Mouse (Mus musculus) hindbrain, embryonic 14.5 days (tissue): ENCODE data around the gene Nmt2. TPM values are rescaled to one million over a fixed set of nuclear protein-coding genes. Genes with fewer than 3 reads are reported as not detected.

ENCODE experiments used
- ATAC-seq: fragments of 200-750 bp; cut with Nextera tagmentation; 2 replicates; pipeline ENCODE4 v1.8.0; 2017; ENCODE audit warnings: moderate number of reproducible peaks, mild to moderate bottlenecking, moderate TSS enrichment, moderate library complexity; ENCODE audit not compliant: low FRiP score
- DNase-seq: peaks from one replicate; pipeline ENCODE4 v3.0.0-alpha.2; 2015; ENCODE audit warnings: low spot score
- H3K27ac ChIP-seq: fragments of 300-500 bp; sonication (generic); 2 replicates; pipeline ENCODE4 v1.5.1; 2014; ENCODE audit warnings: mild to moderate bottlenecking, moderate library complexity
- H3K27me3 ChIP-seq: fragments of 300-500 bp; sonication (generic); 2 replicates; pipeline ENCODE4 v1.6.1; 2014; ENCODE audit warnings: mild to moderate bottlenecking, low read length, mixed read lengths; ENCODE audit not compliant: control insufficient read depth, insufficient read depth
- H3K36me3 ChIP-seq: fragments of 300-500 bp; sonication (generic); replicated peaks from 2 replicates; pipeline ENCODE4 v1.6.1; 2014; ENCODE audit not compliant: control insufficient read depth, insufficient read depth
- H3K4me1 ChIP-seq: fragments of 300-500 bp; sonication (generic); replicated peaks from 2 replicates; pipeline ENCODE4 v1.6.1; 2014; ENCODE audit warnings: antibody characterized with exemption, low read length, mixed read lengths; ENCODE audit not compliant: control insufficient read depth, insufficient read depth
- H3K4me2 ChIP-seq: fragments of 300-500 bp; sonication (generic); replicated peaks from 2 replicates; pipeline ENCODE4 v1.6.1; 2014; ENCODE audit warnings: mild to moderate bottlenecking, moderate library complexity
- H3K4me3 ChIP-seq: fragments of 300-500 bp; sonication (generic); replicated peaks from 2 replicates; pipeline ENCODE4 v1.5.1; 2014; ENCODE audit warnings: mild to moderate bottlenecking, low read length
- H3K9ac ChIP-seq: fragments of 300-500 bp; sonication (generic); 2 replicates; pipeline ENCODE4 v1.6.1; 2014
- H3K9me3 ChIP-seq: fragments of 300-500 bp; sonication (generic); 2 replicates; pipeline ENCODE4 v1.6.1; 2016; ENCODE audit warnings: low read length; ENCODE audit not compliant: control insufficient read depth
- WGBS: fragments of 180-500 bp; shearing (Covaris S2); extraction: QIAGEN DNeasy Blood & Tissue Kit; methylation state at CpG from one replicate; pipeline ENCODE4 v1.1.7; 2014; 5-methylcytosine and 5-hydroxymethylcytosine counted together
- polyA plus RNA-seq: library from polyadenylated mRNA; unstranded; fragments of >200 nt; fragmentation: Nextera tagmentation; extraction: Ambion mirVana; gene quantifications from 2 replicates; pipeline ENCODE4 v1.2.1, GENCODE M21; 2014

Gene Nmt2
- polyA plus RNA-seq, 1 experiment from 2014 or later, result 103 TPM

DNA sequence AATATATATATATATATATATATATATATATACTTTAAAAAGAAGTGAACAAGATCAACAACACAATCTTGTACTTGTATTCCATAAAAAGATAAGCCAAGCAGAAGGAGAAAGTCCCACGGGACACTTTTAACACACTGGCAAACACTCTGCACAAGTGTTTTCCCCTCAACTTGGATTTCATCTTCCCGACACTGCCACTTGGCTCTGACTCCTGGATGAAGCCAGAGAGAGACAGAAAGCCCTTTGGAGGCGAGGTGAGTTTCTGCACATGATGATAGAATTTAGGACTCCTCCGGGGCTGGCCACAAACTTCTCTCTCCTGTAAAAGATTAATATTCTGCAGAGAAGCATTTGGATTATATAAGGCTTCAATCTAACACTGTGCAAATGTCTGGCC, 2.7 kb upstream of the Nmt2 start:
- H3K9me3 ChIP-seq, result no peaks in the 10 kb centered on the region
- ATAC-seq (no peak), DNase-seq (no peak)
- 94% methylated on average over 4 of the region's 4 CpGs for WGBS
- no peak overlapping the region for H3K9ac ChIP-seq
- H3K27ac ChIP-seq, result no peak overlapping the region
- H3K4me2 ChIP-seq, result no peak overlapping the region
- H3K4me3 ChIP-seq, result no peak overlapping the region
- H3K36me3 ChIP-seq, result no peaks in the 10 kb centered on the region
- no peaks in the 10 kb centered on the region for H3K27me3 ChIP-seq
- peaks cover 15% of the 10 kb centered on the region for H3K4me1 ChIP-seq

DNA sequence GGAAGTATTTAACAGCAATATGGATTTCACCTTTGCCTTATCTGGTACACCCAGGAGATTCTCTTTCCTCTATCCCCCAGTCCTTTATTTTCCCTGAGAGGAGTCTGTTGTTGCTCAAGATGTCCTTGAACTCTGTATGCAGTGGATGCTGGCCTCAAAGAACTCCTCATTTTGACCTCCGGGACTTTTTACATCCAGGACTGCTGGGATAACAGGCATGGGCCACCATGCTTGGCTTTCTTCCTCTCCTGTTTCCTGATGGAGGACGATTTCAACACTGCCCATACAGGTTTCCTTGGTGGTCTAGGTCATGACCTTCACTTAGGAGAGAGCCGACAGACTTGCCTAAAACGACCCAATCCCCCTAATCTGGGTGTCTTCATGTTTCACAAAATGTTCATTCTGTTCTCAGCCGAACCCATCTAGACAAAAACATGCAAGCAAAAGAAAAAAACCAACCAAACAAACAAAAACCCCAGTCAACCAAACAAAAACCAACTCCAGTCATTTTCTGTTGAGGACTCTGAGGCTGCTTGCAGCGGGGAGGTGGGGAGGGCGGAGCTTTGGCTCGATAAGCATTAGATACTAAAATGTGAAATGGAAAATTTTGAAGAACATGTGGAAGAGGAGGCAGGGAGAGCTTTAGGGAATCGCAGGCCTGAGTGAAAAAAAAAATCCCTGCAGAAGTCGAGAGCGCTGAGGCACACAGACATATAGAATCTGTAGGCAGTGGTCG, 978 bp upstream of the Nmt2 start:
- H3K36me3 ChIP-seq, result no peaks in the 10 kb centered on the region
- ATAC-seq (no peak), DNase-seq (peak; percentile 66)
- H3K4me2 ChIP-seq, result peak overlapping the region; percentile 62
- H3K9ac ChIP-seq, result peak overlapping the region; percentile 63
- H3K9me3 ChIP-seq, result no peaks in the 10 kb centered on the region
- no peaks in the 10 kb centered on the region for H3K27me3 ChIP-seq
- peaks cover 18% of the 10 kb centered on the region for H3K4me1 ChIP-seq
- 8% methylated on average over 12 of the region's 12 CpGs for WGBS
- H3K27ac ChIP-seq, result peak overlapping the region; percentile 83
- peak overlapping the region; percentile 70 for H3K4me3 ChIP-seq

DNA sequence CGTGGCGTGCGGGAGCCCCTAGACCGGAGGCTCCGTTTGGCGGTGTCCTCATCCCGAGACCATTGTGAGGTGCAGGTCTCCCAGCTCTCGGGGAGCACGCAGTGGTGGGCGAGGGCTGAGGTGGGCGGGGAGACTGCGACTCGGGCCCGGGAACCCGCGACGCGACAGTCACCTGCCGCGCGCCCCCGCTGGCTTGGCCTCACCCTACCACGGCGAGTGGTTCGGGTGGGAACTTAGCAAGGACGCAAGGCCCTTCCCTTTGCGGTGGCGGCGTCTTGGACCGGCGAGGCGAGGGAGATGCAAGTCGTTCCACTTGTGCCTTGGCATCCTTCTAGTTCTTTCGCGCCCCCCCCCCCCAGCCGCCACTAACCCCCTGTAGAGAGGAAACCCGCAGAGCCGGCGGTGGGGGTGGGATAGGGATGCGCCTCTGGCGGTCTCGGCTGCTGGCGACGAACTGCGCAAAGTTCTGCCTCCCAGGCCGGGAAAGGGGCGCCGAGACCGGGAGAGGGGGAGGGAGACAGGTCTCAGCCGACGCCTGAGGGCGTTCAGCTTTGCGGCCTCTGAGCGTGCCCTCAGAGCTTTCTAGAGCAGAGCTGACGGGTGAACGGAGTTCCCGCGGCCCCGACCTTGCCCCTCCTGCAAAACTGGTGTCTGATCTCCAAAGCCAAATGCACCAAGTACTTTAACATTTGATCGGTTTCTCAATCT, 615 bp downstream of the Nmt2 start:
- H3K27me3 ChIP-seq, result no peaks in the 10 kb centered on the region
- peaks cover 18% of the 10 kb centered on the region for H3K4me1 ChIP-seq
- peak; percentile 0; the same call in 1 of the 2 replicates for ATAC-seq
- peak; percentile 63 for DNase-seq
- peak overlapping the region; percentile 95 for H3K27ac ChIP-seq
- H3K9me3 ChIP-seq, result no peaks in the 10 kb centered on the region
- WGBS, result under 1% methylated on average over 53 of the region's 60 CpGs
- peak overlapping the region; percentile 70 for H3K4me2 ChIP-seq
- H3K4me3 ChIP-seq, result peak overlapping the region; percentile 70
- peak overlapping the region; percentile 81 for H3K9ac ChIP-seq
- H3K36me3 ChIP-seq, result no peaks in the 10 kb centered on the region

DNA sequence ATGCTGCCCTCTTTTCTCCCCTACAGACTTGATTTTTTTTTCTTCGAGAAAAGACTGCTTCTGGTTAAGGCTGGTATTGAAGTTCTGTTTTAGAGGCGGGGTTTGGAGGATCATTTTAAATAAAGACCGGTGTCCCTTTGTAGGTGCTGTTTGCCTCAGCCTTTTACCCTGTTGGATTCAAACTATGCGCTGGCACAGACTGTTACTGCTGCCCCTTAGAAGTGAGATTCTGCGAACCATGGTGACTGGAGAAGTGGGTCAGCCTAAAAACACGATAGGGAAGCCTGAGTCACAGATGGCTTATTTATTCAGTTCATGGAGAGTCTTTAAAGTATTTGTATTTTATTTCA, 1.1 kb downstream of the Nmt2 start:
- Histone ChIP-seq H3K27ac (peak overlapping the region; percentile 95), H3K4me3 (peak overlapping the region; percentile 70), H3K36me3 (no peaks in the 10 kb centered on the region), H3K27me3 (no peaks in the 10 kb centered on the region), H3K9me3 (no peaks in the 10 kb centered on the region), H3K9ac (peak overlapping the region; percentile 81), H3K4me1 (peaks cover 18% of the 10 kb centered on the region), H3K4me2 (peak overlapping the region; percentile 70)
- no peak for DNase-seq
- ATAC-seq, result no peak
- 1% methylated on average over 6 of the region's 6 CpGs for WGBS

DNA sequence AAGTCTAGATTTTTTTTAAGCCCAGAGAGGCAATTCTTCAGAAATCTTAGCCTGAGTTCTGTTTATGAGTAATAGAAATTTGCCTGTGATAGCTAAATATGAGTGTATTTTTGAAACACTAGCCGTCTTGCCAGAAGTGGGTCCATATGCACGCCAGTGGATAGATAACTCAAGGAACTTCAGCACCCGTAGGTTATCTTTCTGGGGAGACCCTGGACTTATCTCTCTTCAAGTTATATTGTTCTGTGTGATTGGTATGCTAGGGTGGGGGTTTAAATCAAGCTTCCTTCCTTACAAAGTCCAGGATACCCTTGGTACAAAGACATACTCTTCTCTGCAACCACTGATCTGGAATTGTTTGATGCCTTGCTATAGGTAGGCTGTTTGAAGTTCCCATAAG, 1.7 kb downstream of the Nmt2 start:
- H3K9me3 ChIP-seq, result no peaks in the 10 kb centered on the region
- ATAC-seq (no peak), DNase-seq (no peak)
- H3K27ac ChIP-seq, result no peak overlapping the region
- peaks cover 18% of the 10 kb centered on the region for H3K4me1 ChIP-seq
- H3K4me2 ChIP-seq, result peak overlapping the region; percentile 70
- H3K4me3 ChIP-seq, result peak overlapping the region; percentile 70
- peak overlapping the region; percentile 81 for H3K9ac ChIP-seq
- WGBS, result 89% methylated on average over 3 of the region's 3 CpGs
- H3K36me3 ChIP-seq, result no peaks in the 10 kb centered on the region
- no peaks in the 10 kb centered on the region for H3K27me3 ChIP-seq

DNA sequence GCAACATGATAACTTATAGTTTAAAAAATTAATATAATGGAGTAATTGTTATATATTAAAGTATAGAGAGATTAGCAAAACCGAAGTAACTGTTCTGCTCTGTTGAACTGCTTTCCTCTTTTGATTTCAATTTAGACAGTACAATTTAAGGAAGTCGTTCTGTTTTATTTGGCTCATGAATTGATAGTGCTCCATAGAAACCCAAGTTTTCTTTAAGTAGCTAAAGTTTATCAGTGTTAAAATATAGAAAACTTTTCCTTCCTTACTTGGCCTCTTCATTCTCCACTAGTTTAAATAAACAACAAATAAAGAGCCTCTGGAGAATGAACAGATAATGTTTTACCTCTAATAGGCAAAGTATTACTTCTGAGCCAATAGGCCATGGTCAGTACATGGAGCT, 2.2 kb downstream of the Nmt2 start:
- Histone ChIP-seq H3K4me2 (no peak overlapping the region), H3K9ac (0 out of 2 replicates have a peak overlapping the region, but pooled peaks have one; percentile 81), H3K36me3 (no peaks in the 10 kb centered on the region), H3K9me3 (no peaks in the 10 kb centered on the region), H3K27me3 (no peaks in the 10 kb centered on the region), H3K27ac (no peak overlapping the region), H3K4me3 (no peak overlapping the region), H3K4me1 (peaks cover 18% of the 10 kb centered on the region)
- 88% methylated on average over 2 of the region's 2 CpGs for WGBS
- ATAC-seq, result no peak
- no peak for DNase-seq

DNA sequence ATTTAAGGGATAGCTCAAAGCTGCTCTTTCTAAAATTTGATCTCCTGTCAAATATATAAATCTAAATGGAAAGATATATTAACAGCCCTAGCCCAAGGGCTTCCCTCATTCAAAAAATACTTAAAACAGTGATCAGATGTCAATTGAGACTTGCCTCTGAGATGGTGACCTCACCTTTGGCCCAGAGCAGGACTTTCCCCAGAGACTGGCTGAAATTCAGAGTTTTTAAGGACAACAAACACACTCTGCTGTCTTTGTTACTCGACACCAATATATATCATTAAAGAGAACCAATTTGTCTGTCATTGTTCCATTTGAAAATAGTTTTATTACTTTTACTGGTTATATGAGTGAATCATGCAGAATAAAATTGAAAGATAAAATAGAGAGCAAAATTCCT, 5.6 kb downstream of the Nmt2 start:
- Histone ChIP-seq H3K4me3 (no peak overlapping the region), H3K9ac (no peak overlapping the region), H3K9me3 (no peaks in the 10 kb centered on the region), H3K4me2 (no peak overlapping the region), H3K4me1 (peaks cover 13% of the 10 kb centered on the region), H3K27me3 (no peaks in the 10 kb centered on the region), H3K27ac (no peak overlapping the region), H3K36me3 (no peaks in the 10 kb centered on the region)
- ATAC-seq, result no peak
- DNase-seq, result no peak
- 85% methylated on average over 1 of the region's 1 CpGs for WGBS

DNA sequence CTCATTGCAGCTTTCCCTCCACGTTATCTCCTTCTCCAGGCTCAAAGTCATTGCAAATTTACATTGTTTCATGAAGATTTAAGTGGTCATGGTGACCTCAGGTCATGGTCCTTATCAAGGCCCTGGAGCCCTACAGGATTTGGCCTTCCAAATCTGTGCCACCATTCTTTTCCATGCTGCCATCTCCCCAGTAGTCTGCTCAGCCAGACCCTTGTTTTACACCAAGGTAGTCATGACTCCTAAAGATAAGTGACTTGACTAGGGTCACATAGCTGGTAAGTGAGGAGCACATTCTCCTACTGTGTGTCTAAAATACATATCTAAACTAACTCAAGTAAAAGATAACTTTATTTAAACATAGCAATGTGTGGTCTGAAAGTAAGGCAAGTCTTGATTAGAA, 8.2 kb downstream of the Nmt2 start:
- no peaks in the 10 kb centered on the region for H3K36me3 ChIP-seq
- DNase-seq, result no peak
- 97% methylated on average over 1 of the region's 1 CpGs for WGBS
- no peak overlapping the region for H3K4me2 ChIP-seq
- no peak for ATAC-seq
- H3K27ac ChIP-seq, result no peak overlapping the region
- no peaks in the 10 kb centered on the region for H3K9me3 ChIP-seq
- H3K4me1 ChIP-seq, result no peaks in the 10 kb centered on the region
- H3K9ac ChIP-seq, result no peak overlapping the region
- no peak overlapping the region for H3K4me3 ChIP-seq
- H3K27me3 ChIP-seq, result no peaks in the 10 kb centered on the region

DNA sequence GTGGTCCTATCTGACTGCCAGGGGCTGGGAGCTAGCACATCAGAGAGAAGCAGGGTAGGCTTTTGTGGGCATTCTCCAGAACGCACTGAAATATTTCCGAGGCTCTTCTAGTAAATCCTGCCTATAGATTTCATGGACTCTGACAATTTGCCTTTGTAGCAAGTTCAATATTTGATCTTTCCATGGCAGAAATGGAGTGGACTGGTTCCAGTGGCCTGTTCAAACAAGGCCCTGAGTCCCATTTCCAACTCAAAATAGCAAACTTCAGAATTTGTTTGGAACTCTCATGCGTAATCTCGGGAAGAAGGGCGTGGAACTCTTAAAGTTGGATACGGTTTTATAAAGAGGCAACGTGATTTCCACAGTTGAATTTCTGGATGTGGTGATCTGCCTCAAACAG, 11.8 kb downstream of the Nmt2 start:
- H3K9me3 ChIP-seq, result no peaks in the 10 kb centered on the region
- ATAC-seq (no peak), DNase-seq (no peak)
- H3K4me1 ChIP-seq, result no peaks in the 10 kb centered on the region
- no peak overlapping the region for H3K4me2 ChIP-seq
- no peak overlapping the region for H3K9ac ChIP-seq
- no peak overlapping the region for H3K27ac ChIP-seq
- no peak overlapping the region for H3K4me3 ChIP-seq
- no peaks in the 10 kb centered on the region for H3K36me3 ChIP-seq
- no peaks in the 10 kb centered on the region for H3K27me3 ChIP-seq
- 95% methylated on average over 7 of the region's 7 CpGs for WGBS
